Mouse (Mus musculus) stomach, embryonic 15.5 days (tissue): Measurements from ENCODE around the gene Snph. TPM values are rescaled to one million over a fixed set of nuclear protein-coding genes. Genes with fewer than 3 reads are reported as not detected.

ENCODE experiments used
- ATAC-seq: fragments of 200-750 bp; cut with Nextera tagmentation; 2 replicates; pipeline ENCODE4 v1.8.0; 2017; ENCODE audit warnings: low read depth, moderate number of reproducible peaks, moderate TSS enrichment; ENCODE audit not compliant: insufficient read depth, low FRiP score
- H3K27ac ChIP-seq: fragments of 300-500 bp; sonication (generic); 2 replicates; pipeline ENCODE4 v1.5.1; 2015; ENCODE audit warnings: mild to moderate bottlenecking, inconsistent platforms
- H3K27me3 ChIP-seq: fragments of 300-500 bp; sonication (generic); replicated peaks from 2 replicates; pipeline ENCODE4 v1.6.1; 2015; ENCODE audit warnings: inconsistent platforms
- H3K36me3 ChIP-seq: fragments of 300-500 bp; sonication (generic); 2 replicates; pipeline ENCODE4 v1.6.1; 2015; ENCODE audit warnings: inconsistent platforms
- H3K4me1 ChIP-seq: fragments of 300-500 bp; sonication (generic); 2 replicates; pipeline ENCODE4 v1.6.1; 2015; ENCODE audit warnings: inconsistent platforms
- H3K4me2 ChIP-seq: fragments of 300-500 bp; sonication (generic); 2 replicates; pipeline ENCODE4 v1.6.1; 2015; ENCODE audit warnings: mild to moderate bottlenecking, inconsistent platforms
- H3K4me3 ChIP-seq: fragments of 300-500 bp; sonication (generic); replicated peaks from 2 replicates; pipeline ENCODE4 v1.5.1; 2015; ENCODE audit warnings: inconsistent platforms
- H3K9ac ChIP-seq: fragments of 300-500 bp; sonication (generic); 2 replicates; pipeline ENCODE4 v1.6.1; 2015; ENCODE audit warnings: inconsistent platforms
- H3K9me3 ChIP-seq: fragments of 300-500 bp; sonication (generic); 2 replicates; pipeline ENCODE4 v1.6.1; 2016; ENCODE audit warnings: inconsistent platforms
- WGBS: fragments of 180-500 bp; shearing (Covaris S2); methylation state at CpG from one replicate; pipeline ENCODE4 v1.1.7; 2015; 5-methylcytosine and 5-hydroxymethylcytosine counted together
- polyA plus RNA-seq: library from polyadenylated mRNA; unstranded; fragments of >200 nt; fragmentation: Nextera tagmentation; extraction: Ambion mirVana; gene quantifications from 2 replicates; pipeline ENCODE4 v1.2.1, GENCODE M21; 2015

Gene Snph
- polyA plus RNA-seq, 1 experiment from 2014 or later: 1.2 TPM

DNA sequence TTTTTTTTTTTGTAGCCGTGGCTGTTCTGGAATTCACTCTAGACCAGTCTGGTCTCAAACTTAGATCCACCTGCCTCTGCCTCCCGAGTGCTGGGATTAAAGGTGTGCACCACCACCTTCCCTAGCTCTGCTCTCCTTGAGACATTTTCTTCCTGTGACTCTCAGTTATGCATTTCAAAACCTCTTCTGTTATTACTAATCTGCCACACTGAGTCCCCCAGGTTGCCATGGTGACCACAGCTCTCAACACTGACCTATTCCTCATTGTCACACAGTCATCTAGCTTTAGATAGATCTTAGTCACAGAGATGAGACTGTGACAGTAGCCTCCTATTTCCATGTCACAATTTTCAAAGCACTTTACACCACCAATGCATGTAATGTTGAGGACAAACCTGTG is 62.9 kb downstream of the Snph start:
- whole genome bisulfite sequencing: 83% methylated on average over 2 of the region's 2 CpGs
- Histone ChIP-seq H3K27me3 (no peaks in the 10 kb centered on the region), H3K4me2 (no peak overlapping the region), H3K36me3 (peaks cover 3% of the 10 kb centered on the region; the same call in 1 of the 2 replicates), H3K4me3 (no peak overlapping the region), H3K4me1 (no peaks in the 10 kb centered on the region), H3K27ac (no peak overlapping the region), H3K9me3 (no peaks in the 10 kb centered on the region), H3K9ac (no peak overlapping the region)
- ATAC-seq: no peak

DNA sequence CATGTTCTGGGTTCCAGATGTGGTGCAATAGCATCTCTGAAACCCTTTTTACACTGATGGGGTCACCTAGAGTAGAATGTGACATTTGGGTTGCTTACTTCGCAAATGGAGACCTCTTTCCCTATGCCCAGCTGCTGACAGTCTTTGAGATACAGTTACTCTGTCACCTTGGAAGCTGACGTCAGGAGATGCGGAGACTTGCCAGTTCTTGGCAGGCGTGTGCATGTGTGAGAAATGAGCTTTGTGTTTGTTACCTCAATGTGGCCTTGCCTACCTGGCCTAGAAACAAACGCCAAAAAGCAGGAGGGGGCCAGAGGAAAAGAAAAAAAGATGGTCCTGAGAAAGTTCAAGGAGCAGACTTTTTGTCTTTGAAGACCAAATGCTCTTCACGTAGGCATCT is 65.5 kb downstream of the Snph start:
- Histone ChIP-seq H3K27ac (no peak overlapping the region), H3K4me2 (no peak overlapping the region), H3K9me3 (no peaks in the 10 kb centered on the region), H3K36me3 (peaks cover 9% of the 10 kb centered on the region; the same call in 1 of the 2 replicates), H3K27me3 (no peaks in the 10 kb centered on the region), H3K4me3 (no peak overlapping the region), H3K4me1 (0 out of 2 replicates have a peak, but pooled peaks cover 4% of the 10 kb centered on the region), H3K9ac (no peak overlapping the region)
- ATAC-seq: no peak
- WGBS: 78% methylated on average over 6 of the region's 6 CpGs

DNA sequence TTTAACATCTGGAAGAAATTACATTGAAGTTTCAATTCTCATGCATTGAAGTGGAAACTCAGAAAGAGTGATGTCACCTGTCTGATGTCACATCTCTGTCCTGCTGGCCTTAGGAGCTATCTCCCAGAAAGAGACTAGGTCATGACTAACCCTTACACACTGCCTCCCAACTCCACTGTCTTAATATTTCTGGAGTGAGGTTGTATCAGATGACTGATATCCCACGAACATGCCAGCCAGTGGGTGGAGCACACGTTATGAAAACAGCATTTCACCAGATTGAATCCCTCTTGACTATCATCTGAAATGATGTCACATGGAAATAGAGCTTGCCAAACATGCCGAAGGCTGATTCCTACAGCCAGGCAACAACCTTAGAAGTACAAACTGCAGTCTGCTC is 67.4 kb downstream of the Snph start:
- Histone ChIP-seq H3K27ac (no peak overlapping the region), H3K4me3 (no peak overlapping the region), H3K4me1 (0 out of 2 replicates have a peak, but pooled peaks cover 4% of the 10 kb centered on the region), H3K9me3 (no peaks in the 10 kb centered on the region), H3K9ac (no peak overlapping the region), H3K36me3 (peaks cover 19% of the 10 kb centered on the region), H3K4me2 (no peak overlapping the region), H3K27me3 (no peaks in the 10 kb centered on the region)
- no peak for ATAC-seq
- WGBS: 54% methylated on average over 3 of the region's 3 CpGs

DNA sequence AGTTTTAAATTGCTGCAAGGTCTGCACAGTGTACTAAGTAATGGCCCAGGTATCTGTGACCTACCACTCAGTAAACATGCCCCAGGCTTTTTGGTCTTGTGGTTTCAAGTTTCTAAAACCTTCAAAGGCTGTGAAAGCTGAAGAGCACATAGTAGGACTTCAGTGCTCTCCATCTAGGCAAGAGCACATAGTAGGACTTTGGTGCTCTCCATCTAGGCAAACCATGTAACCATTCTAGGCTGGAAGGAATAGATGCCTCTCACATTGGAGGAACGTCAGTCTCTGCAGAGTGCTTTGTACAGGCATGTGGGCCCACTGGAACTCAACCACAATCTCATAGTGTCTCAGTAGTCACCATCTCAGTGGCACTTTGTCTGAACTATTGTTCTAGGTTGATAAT is 68.4 kb downstream of the Snph start:
- Histone ChIP-seq H3K9ac (no peak overlapping the region), H3K27me3 (no peaks in the 10 kb centered on the region), H3K9me3 (no peaks in the 10 kb centered on the region), H3K4me2 (no peak overlapping the region), H3K27ac (no peak overlapping the region), H3K4me3 (no peak overlapping the region), H3K36me3 (peaks cover 29% of the 10 kb centered on the region), H3K4me1 (0 out of 2 replicates have a peak, but pooled peaks cover 4% of the 10 kb centered on the region)
- 79% methylated on average over 1 of the region's 1 CpGs for WGBS
- ATAC-seq: no peak

DNA sequence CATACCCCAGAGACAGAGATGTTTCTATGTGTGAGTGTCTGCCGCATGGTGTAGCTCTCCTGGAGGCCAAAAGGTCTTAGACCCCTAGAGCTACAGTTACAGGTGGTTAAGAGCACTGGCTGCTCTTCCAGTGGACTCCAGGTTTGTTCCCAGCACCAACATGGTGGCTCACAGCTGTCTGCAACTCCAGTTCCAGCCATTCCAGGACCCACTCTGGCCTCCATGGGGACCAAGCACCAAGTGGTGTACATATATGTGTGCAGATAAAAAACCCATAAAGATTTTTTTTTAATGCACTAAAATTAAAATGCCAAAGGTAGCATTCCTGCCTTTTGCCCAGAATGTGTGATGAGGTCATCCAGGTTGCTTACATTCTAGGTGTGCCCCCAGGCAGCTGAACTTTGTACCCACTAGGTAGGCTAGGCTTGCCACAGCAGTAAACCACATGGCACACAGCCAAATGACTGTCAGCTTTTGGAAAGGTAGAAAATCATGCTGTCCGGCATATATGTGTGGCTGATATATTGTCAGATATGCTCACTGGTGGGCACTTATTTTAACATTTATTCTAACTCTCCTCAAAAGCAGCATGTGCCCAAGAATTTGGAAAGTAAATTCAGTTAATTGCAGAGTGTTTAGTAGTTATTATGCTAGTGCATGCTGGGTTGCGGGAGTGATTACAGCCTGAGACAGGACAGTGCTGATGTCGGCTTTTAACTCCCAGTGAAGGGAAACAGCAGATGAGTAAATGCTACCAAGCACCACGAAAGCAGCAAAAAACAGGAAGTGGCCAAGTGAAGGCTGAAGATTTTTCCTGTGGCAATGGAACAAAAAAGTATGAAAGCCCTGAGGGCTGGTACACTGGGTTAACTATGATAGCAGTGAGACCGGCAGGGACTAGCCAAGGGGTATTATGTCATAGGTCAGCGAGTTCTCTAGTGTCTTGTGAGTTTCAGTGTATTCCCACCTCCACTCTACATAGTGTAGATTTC is 69.2 kb downstream of the Snph start:
- H3K4me2 ChIP-seq: no peak overlapping the region

DNA sequence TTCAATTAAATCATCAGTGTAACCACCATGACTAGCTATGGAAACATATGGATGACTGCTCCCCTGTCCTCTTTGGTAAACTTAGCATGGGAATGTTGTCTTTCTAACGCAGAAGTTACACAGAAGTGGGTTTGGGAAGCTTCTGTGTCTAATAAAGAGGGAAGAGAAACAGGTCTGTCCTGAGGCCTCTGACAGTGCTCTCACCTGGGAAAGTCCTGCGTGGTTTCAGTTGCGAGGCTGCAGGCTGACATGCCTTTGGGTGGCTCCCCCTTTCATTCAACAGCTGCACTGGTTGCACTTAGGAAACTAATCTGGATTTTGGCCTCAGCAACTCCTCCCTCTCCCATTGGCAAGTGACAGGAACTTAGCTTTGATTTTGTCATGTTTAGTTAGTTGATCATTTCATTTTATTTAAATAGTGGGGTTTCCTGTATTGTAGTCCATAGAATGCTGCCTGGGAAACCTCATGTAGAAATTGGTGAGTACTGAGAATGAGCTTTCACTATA is 82.7 kb downstream of the Snph start:
- Histone ChIP-seq H3K4me1 (peaks cover 10% of the 10 kb centered on the region), H3K27ac (no peak overlapping the region), H3K9me3 (no peaks in the 10 kb centered on the region), H3K9ac (no peak overlapping the region), H3K4me2 (no peak overlapping the region), H3K36me3 (peaks cover 25% of the 10 kb centered on the region; the same call in 1 of the 2 replicates), H3K4me3 (no peak overlapping the region), H3K27me3 (no peaks in the 10 kb centered on the region)
- no peak for ATAC-seq
- WGBS: 79% methylated on average over 3 of the region's 3 CpGs

More for the DNA sequence above, 69.2 kb downstream of the Snph start:
- Histone ChIP-seq H3K36me3 (peaks cover 33% of the 10 kb centered on the region), H3K9ac (no peak overlapping the region), H3K27ac (peak overlapping the region; percentile 35; the same call in 1 of the 2 replicates), H3K9me3 (no peaks in the 10 kb centered on the region), H3K4me3 (no peak overlapping the region), H3K4me1 (0 out of 2 replicates have a peak, but pooled peaks cover 4% of the 10 kb centered on the region), H3K27me3 (no peaks in the 10 kb centered on the region)
- ATAC-seq: peak; percentile 82
- 73% methylated on average over 7 of the region's 7 CpGs for WGBS

DNA sequence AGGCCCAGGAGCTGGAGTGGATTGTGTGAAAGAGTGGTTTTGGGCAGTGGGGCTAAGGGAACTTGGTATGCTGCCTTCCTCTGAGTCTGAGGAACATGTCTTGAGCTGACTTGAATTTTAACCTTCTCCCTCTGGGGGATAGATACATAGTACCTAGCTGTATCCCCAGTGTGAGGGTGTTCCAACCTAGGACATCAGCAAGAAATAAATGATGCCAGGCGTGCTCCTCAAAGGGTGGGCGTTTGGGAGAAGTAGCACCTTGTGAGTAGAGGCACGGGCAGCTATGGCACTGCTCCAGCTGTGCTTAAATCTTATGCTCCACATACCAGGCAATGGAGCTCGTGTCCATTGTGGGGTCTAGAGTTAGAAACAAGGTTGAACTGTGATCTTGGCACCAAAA is 85.8 kb downstream of the Snph start:
- peaks cover 21% of the 10 kb centered on the region for H3K4me1 ChIP-seq
- no peak overlapping the region for H3K9ac ChIP-seq
- 84% methylated on average over 4 of the region's 4 CpGs for WGBS
- no peak overlapping the region for H3K4me2 ChIP-seq
- H3K36me3 ChIP-seq: peaks cover 15% of the 10 kb centered on the region; the same call in 1 of the 2 replicates
- H3K27ac ChIP-seq: no peak overlapping the region
- H3K9me3 ChIP-seq: no peaks in the 10 kb centered on the region
- no peaks in the 10 kb centered on the region for H3K27me3 ChIP-seq
- no peak overlapping the region for H3K4me3 ChIP-seq
- no peak for ATAC-seq

DNA sequence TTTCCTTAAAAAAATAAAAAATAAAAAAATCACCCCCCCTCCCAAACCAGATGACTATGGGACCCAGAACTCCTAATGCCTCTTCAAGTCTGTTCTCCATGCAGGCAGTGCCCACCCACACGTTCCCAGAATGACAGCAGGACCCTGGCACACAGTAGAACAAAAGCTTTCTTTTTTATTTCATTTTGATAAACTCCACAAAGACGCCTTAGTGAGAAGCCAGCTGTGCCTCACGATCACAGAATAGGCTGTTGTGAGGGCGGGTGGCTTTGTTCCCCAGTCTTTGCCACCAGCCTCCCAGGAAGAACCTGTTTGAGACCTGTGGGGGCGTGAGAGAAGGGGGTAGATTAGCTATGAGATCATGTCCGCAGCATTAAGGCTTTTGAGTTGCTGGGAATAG is 87.7 kb downstream of the Snph start:
- Histone ChIP-seq H3K27ac (no peak overlapping the region), H3K9ac (no peak overlapping the region), H3K36me3 (peaks cover 15% of the 10 kb centered on the region; the same call in 1 of the 2 replicates), H3K9me3 (no peaks in the 10 kb centered on the region), H3K4me1 (peaks cover 24% of the 10 kb centered on the region), H3K27me3 (no peaks in the 10 kb centered on the region), H3K4me3 (peak overlapping the region; percentile 8; the same call in 1 of the 2 replicates), H3K4me2 (peak overlapping the region; percentile 65)
- WGBS: 59% methylated on average over 6 of the region's 6 CpGs
- no peak for ATAC-seq

DNA sequence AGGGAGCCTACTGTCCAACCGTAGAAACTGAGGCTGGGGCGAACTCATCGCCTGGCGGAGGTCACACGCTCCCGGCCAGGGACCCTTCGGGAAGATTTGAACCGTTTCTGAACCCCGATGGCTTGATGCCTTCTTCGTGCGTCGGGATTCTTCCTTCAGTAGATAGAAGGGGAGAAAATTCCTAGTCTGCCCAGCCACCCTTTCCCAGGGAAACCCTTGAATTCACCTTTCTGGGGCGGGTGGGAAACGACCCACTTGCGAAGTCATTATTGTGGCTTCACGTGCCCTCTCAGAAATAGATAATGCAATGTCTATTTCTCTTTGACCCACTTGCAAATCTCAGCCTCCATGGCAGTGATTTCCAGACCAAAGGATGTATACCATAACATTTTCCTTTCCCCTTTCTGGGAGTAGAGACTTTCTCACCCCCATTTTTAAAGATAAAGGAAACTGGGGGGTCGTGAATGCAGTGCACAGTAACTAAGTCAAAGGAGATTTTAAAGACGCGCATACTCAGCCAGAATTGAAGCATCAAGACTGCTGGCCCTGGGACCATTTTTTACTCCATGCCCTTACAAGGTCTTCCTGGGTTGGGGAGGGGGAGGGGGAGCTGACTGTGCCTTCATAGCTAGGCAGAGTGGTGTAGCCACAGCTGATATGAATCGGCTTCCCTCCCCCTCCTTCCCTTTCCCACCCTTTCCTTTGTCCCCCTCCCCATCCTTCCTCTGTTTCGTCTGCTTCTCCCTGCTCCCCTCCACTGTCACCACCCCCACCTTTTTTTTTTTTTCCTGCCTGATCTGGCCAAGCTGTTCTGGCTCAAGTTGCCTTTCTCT is 89.1 kb downstream of the Snph start:
- H3K9me3 ChIP-seq: no peaks in the 10 kb centered on the region
- no peaks in the 10 kb centered on the region for H3K27me3 ChIP-seq
- H3K4me2 ChIP-seq: peak overlapping the region; percentile 65
- peak overlapping the region; percentile 89 for H3K9ac ChIP-seq
- peaks cover 15% of the 10 kb centered on the region; the same call in 1 of the 2 replicates for H3K36me3 ChIP-seq
- peak overlapping the region; percentile 95 for H3K27ac ChIP-seq
- under 1% methylated on average over 21 of the region's 21 CpGs for WGBS
- ATAC-seq: 0 out of 2 replicates have a peak, but pooled peaks have one; percentile 12
- peaks cover 24% of the 10 kb centered on the region for H3K4me1 ChIP-seq
- H3K4me3 ChIP-seq: peak overlapping the region; percentile 75

DNA sequence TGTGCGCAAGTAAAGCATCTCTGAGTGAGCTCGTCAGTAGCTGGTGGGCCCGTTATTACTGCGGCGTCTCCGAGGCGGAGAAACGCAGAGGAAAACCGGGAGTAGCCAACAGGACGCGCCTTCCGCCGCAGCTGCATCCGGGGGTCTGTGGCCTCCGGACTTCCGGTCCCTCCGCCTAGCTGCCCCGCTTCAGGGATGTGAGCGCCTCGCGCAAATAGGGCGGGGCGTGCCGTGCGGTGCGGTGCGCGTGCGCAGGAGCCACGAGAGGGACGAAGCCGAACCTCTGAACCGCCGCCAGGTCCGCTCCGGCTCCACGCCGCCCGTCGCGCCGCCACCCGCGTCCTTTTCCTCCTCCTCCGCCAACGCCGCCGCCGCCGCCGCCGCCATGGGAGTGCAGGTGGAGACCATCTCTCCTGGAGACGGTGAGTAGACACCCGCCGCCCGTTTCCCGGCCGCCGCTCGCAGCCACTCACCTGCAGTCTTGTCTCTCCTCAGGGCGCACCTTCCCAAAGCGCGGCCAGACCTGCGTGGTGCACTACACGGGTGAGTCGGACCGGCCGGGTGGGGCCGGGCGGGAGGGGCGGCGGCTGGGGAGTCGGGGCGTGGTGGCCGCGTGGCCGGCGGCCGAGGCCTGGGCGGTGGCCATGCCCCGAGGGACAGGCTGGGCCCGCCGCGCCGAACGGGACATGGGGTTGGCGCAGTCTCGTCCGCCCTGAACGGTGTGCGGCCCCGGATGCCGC is 89.9 kb downstream of the Snph start, which contains the start of gene Fkbp1a:
Gene Fkbp1a, plus strand, starts transcription at position 161 of the 740 bp plus-strand sequence.
- Histone ChIP-seq H3K27me3 (no peaks in the 10 kb centered on the region), H3K4me2 (peak within 1 kb of the TSS; percentile 65), H3K4me3 (peak within 1 kb of the TSS; percentile 75), H3K36me3 (peaks cover 13% of the 10 kb centered on the region; the same call in 1 of the 2 replicates), H3K9ac (peak within 1 kb of the TSS; percentile 89), H3K4me1 (peaks cover 24% of the 10 kb centered on the region), H3K9me3 (no peaks in the 10 kb centered on the region), H3K27ac (peak within 1 kb of the TSS; percentile 95)
- ATAC-seq: peak; percentile 96
- WGBS: under 1% methylated on average over 85 of the region's 93 CpGs
